Mouse (Mus musculus) MEL-GATA-1-ER (cell line): ENCODE data around the gene Mb21d2.

Experiments
- DNase-seq: peaks from one replicate; pipeline ENCODE4 v3.0.0-alpha.2; 2012; ENCODE audit warnings: low read depth; ENCODE audit errors: extremely low read depth

Mb21d2 gene

GRCm38 (mm10) chr16:28866584-28867295 lies 62.7 kb downstream of the Mb21d2 start:
- no peak for DNase-seq

DNA sequence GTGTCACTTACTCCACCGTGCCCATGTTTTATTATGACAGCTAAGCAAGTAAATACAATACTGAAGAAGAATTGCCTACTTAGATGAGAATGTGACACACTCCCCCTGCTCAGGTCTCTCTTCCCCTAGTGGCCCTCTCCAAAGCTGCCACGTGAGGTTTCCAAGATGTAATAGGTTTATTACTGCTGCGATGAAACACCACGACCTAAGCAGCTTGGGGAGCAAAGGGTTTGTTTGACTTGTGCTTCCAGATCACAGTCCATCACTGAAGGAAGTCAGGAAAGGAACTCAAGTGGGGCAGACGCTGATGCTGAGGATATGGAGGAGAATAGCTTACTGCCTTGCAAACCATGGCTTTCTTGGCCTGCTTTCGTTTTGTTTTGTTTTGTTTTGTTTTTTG lies 65.9 kb downstream of the Mb21d2 start:
- DNase-seq = no peak

GRCm38 (mm10) chr16:28862093-28862492 lies 67.4 kb downstream of the Mb21d2 start:
- DNase-seq = no peak

GRCm38 (mm10) chr16:28859678-28860077 lies 69.8 kb downstream of the Mb21d2 start:
- DNase-seq = no peak

GRCm38 (mm10) chr16:28859009-28859288 lies 70.5 kb downstream of the Mb21d2 start:
- DNase-seq = no peak

GRCm38 (mm10) chr16:28858210-28859008 lies 71.1 kb downstream of the Mb21d2 start:
- no peak for DNase-seq

GRCm38 (mm10) chr16:28851409-28851821 lies 78.1 kb downstream of the Mb21d2 start:
- DNase-seq = no peak

- DNase-seq = no peak
These were observed 78.6 kb downstream of the Mb21d2 start for GRCm38 (mm10) chr16:28850881-28851280.

- DNase-seq = no peak
These were observed 83.3 kb downstream of the Mb21d2 start for GRCm38 (mm10) chr16:28846123-28846522.

DNA sequence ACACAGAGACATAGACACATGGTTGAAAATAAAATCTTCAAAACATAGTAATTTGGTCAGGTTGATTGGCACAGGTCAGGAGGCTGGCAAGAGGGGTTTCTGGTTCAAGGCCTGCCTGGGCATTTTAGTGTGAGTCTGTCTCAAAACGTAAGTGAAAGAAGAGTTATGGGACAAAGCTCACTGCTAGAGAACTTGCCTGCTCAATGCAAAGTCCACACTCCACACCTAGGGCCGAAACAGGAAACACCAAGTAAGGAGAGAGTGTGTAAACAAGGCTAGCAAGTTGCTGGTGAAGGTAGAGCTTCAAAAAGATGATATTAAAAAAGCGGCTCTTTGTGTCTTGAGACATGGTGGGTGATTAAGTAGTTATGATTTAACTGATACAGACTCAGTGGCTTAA lies 84.1 kb downstream of the Mb21d2 start:
- DNase-seq = no peak

- no peak for DNase-seq
These were observed 88.4 kb downstream of the Mb21d2 start for GRCm38 (mm10) chr16:28841102-28841501.

- DNase-seq = peak; percentile 3
These were observed 89.1 kb downstream of the Mb21d2 start for GRCm38 (mm10) chr16:28840075-28840974.

- DNase-seq = no peak
These were observed 89.9 kb downstream of the Mb21d2 start for GRCm38 (mm10) chr16:28839575-28839974.

DNA sequence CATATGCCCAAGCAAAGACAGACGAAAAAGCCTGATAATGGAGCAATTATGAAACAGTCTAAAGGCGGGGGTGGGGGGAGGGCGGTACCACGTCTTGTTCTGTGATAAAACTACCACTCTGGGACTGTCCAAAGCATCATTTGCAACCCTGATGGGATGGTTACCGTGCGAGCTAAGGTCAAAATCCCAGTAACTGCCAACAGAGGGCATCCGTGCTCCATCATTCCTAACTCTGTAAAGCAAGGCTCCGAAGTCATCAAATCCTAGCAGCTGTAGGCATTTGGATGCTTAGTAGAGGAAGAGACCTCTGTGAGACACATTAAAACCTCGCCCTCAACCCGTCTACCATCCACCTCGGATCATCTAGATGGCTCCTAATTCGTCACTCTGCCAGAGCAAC lies 91.5 kb downstream of the Mb21d2 start:
- DNase-seq = no peak

GRCm38 (mm10) chr16:28832085-28832635 lies 97.3 kb downstream of the Mb21d2 start:
- no peak for DNase-seq

DNA sequence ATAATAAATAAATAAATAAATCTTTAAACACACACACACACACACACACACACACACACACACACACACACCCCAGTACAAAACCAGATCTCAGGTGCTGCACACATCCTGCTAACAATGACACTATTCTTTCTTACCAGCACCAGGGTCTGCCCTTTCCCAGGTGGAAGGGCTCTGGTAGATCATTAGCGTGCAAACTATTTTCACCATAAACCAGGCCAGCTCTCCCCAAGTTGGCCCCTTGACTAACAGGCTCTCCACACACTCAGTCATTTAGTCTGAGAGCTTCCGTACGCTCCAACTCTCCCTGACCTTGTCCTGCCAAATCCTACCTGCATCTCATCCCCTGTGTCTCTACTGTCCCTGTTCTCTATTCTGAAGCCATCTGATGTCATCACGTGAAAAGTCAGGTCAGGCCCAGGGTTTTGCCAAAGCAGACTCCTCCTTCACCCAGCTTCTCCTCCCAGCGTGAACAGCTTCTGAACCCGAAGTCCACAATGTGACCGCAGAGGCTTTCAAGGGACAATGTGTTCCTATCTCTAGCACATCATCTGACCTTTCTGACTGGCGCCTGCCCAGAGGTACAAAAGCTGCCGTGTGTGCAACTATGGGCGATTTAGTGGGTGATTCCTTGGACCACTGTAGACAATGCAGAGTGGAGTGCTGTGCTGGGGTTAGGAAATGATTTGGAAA lies 100.1 kb downstream of the Mb21d2 start:
- DNase-seq = no peak

DNA sequence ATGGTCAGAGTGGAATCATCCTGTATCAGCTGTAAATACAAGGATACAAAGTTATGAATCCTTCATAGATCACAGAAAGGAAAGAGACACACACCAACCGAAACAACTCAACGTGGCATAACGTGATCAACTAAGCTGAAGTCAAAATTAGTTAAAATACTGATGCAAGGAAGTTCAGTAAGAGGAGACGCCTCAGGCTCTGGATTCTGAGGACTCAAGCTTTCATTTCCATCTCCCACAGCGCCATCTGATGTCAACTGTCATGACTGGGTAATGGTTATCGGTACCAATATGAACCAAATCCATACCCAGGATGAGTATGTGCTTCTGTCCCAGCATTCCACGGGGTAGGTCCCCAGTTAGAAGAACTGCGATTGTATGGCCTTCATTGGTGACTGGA lies 104.7 kb downstream of the Mb21d2 start:
- no peak for DNase-seq

GRCm38 (mm10) chr16:28821774-28822173 lies 107.7 kb downstream of the Mb21d2 start:
- no peak for DNase-seq

DNA sequence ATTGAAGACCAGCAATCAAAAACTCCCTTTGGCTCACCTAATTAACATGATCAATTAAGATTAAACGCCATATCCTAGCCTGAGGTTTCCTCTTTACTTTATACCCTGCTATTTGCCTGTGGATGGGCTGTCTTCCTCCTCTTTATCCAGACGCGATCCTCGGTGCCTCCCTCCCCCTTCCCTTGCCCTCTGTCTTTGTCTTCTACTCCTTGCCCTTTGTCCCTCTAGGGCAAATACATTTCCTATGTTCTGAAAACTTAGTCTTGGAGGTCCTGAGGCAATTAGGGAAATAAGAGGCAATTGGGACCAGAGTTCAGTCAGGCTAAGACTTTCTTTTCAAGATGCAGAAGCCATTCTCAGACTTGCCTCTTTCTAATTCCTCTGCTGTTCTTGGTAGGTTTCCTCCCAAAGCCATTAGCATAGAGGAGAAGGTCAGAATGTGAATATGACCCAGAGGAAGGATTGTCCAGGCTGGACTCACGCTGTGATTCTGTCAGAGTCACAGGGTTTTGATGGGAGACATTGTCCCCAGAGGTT lies 110.7 kb downstream of the Mb21d2 start:
- no peak for DNase-seq

GRCm38 (mm10) chr16:28813290-28813689 lies 116.2 kb downstream of the Mb21d2 start:
- no peak for DNase-seq

- no peak for DNase-seq
These were observed 120.4 kb downstream of the Mb21d2 start for GRCm38 (mm10) chr16:28809089-28809488.
